Mouse (Mus musculus) c-Kit-negative CD71-positive TER-119-positive erythroid progenitor cells, embryonic 14.5 days (primary cell): ENCODE measurements around the gene Jchain.
"Not testable (repeated sequence)": the region's sequence is repeated elsewhere in the genome, so short reads cannot be mapped to it uniquely, and the experiment has no call there.

ENCODE experiments used
- DNase-seq: peaks from one replicate; pipeline ENCODE4 v3.0.0-alpha.2; 2013; ENCODE audit warnings: low read depth, low spot score

Gene Jchain

GRCm38 (mm10) chr5:88527657-88528056, at the start of gene Jchain:
Gene Jchain, minus strand, starts transcription at chr5:88527891.
- DNase-seq: no peak

GRCm38 (mm10) chr5:88575506-88576338, 48.0 kb upstream of the Jchain start:
- no peak for DNase-seq

DNA sequence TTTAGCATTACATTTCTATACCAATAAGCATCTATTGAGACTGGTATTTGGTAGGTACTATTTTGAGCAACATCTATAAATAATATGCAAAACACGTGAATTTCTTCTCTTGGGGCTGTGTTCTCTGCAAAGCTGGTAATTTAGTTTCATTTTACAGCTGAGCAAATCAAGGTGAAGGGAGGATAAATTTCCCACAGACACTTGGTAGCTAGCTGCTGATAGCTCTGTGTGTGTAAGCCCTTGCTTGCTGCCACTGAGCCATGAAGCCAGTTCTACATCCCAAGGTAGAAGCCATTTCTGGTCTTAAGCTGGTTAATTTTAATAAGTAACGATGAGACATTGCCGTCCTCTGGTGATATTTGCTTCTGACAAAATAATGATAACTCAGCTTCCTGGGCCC, 47.1 kb upstream of the Jchain start:
- DNase-seq: no peak

GRCm38 (mm10) chr5:88569541-88569940, 41.9 kb upstream of the Jchain start:
- DNase-seq: no peak

- DNase-seq: no peak
These were observed 38.5 kb upstream of the Jchain start for GRCm38 (mm10) chr5:88566034-88566841.

GRCm38 (mm10) chr5:88565148-88566033, 37.7 kb upstream of the Jchain start:
- no peak for DNase-seq

DNA sequence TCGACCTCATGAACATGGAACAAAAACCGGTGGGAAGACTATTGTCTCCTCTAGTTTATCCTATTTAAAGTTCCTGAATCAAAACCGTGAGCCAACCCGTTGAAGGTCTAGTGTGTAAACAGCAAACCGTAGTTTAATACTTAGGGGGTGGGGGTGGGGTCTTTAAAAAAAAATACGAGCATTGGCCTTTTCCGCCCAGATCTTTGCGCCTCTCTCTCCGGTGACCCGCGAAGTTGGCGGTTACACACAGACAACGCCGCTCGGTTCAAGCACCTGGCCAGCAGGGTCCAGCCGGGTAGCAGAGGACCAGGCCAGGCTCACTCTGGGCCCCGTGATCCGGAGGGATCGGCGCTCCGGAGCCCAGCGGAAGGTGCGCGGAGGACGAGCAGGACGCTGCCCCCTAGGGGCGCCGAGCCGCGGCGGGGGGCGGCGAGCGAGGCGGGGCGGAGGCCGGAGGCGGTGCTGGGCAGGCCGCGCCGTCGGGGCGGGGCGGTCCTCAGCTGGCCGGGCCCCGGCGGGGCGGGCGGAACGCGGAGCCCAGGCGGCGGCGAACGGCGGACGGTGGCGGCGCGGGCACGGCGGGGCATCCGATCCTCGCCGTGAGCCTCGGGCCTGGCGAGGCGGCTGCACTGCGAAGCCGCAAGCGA, 36.9 kb upstream of the Jchain start, which contains the start of gene Rufy3:
Gene Rufy3 (plus strand): TSS at position 540 of the 647 bp plus-strand sequence.
- DNase-seq: no peak

- no peak for DNase-seq
These were observed 35.4 kb upstream of the Jchain start for GRCm38 (mm10) chr5:88562863-88563780.

DNA sequence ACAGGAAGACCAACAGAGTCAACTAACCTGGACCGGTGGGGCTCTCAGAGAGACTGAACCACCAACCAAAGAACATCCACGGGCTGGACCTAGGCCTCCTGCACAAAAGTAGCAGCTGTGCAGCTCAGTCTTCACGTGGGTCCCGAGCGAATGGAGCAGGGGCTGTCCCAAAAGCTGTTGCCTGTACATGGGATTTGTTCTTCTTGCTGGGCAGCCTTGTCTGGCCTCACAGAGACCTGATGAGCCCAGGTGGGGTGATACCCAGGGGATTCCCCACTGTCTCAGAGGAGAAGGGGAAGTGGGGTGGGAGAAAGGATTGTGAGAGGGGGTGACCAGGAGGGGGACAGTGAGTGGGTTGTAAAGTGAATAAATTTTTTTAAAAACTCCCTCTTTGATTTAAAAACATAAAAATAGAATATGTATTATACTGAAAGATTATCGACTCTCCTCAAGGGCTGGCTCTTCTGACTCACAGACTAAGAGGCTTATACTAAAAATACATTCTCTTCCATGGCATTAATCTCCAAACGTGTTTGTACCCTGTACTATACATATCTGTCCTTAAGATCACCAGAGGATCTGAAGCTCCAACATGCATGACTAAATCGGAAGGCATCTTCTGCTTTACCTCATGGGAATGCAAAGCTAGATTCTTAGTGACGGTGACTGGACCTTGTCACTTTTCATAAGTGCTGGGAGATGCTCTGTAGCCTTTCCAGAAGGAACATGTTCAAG, 33.6 kb upstream of the Jchain start:
- no peak for DNase-seq

DNA sequence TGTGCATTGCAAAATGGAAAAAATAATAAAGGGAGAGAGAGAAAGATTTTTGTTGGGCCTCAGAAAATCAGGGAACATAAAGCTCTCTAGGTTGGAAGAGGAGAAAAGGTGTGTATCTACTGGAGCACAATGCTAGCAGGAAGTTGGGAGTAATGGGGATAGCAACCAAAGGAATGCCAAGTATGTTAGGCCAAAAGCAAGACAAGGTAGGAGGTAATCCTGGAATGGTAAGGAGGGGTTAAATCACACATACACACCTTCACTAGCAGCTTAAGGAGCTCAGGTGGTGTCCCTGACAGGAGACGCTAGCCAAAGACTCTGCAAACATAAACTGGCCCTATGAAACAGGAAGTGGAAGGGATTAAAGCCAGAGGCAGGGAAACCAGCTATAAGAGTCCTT, 31.3 kb upstream of the Jchain start:
- no peak for DNase-seq

GRCm38 (mm10) chr5:88554086-88554886, 26.6 kb upstream of the Jchain start, which contains the start of gene Utp3:
Gene Utp3, plus strand, starts transcription at chr5:88554462.
- peak; percentile 96 for DNase-seq

- DNase-seq: no peak
These were observed 25.8 kb upstream of the Jchain start for GRCm38 (mm10) chr5:88553271-88554085.

GRCm38 (mm10) chr5:88545536-88545935, 17.8 kb upstream of the Jchain start:
- DNase-seq: no peak

DNA sequence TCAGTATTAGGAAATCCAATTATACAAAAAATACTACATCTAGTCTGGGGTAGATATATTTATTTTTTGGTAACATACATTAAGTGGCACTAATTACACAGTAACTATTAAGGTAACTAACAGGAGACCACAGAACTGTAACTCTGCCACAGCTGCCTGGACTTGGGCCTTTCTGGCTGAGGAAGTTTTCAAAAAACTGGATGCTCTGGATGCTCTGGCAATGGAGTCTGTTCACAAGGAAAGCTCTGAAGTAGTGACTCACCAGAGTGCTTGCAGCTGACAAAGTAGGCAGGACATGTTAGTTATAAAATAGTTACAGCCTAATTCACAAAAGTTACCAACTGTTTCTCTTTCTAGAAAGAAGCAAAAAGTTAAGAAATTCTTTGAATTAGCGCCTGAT, 16.7 kb upstream of the Jchain start:
- DNase-seq: not testable (repeated sequence)

- DNase-seq: no peak
These were observed 15.1 kb upstream of the Jchain start for GRCm38 (mm10) chr5:88542651-88543282.

DNA sequence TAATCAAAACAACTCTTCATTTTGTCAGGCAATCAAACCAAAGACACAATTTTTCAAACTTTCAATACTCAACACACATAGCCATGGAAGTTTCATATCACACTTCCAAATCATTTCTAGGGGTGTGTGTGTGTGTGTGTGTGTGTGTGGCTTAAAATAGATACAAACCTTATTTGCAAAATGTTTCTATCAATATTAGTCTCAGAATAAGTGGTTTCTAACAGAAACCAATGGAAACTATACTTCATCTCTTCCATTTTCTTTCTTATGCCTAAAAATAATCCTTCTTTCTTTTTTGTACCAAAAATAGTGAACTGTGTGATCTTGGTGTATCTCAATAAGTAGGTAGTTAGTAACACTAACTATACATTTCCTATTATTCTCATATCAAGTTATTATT, 13.2 kb upstream of the Jchain start:
- DNase-seq: no peak

- no peak for DNase-seq
These were observed 7.0 kb upstream of the Jchain start for GRCm38 (mm10) chr5:88534697-88535096.
